12 mouse cellular contexts compared by ENCODE assay signal in genomic region chr9:78016288-78016687, GRCm38 (mm10). TPM values are rescaled to one million over a fixed set of nuclear protein-coding genes. Genes with fewer than 3 reads are reported as not detected.
DNase-seq lines count a peak whose midpoint lies in the region; ATAC-seq lines count a peak whose summit lies in the region.
"Had no signal": no experiment of that assay in that cellular context is flagged by ENCODE, and none has a peak within 500 bp of the region (broad histone marks: within the 10 kb centered on the region; RNA-seq: fewer than 3 reads in every experiment).

No protein-coding gene starts in this region.

- no peak overlapping the region for H3K4me3 ChIP-seq in lung, embryonic 16.5 days (ENCODE audit: low read length)
- no peak overlapping the region for H3K4me3 ChIP-seq in hindbrain, embryonic 13.5 days
- no peak overlapping the region for H3K4me3 ChIP-seq in kidney, embryonic 16.5 days (ENCODE audit: low read length)
- H3K4me3 ChIP-seq: layer of hippocampus, adult 2 months; limb, embryonic 15.5 days had no signal

- H3K4me1 ChIP-seq in lung, embryonic 16.5 days (replicated peaks; ENCODE audit: control insufficient read depth, insufficient read depth, low read length) = peaks cover 3% of the 10 kb centered on the region
- H3K4me1 ChIP-seq in hindbrain, embryonic 13.5 days (replicated peaks) = peaks cover 4% of the 10 kb centered on the region; the same call in 1 of the 2 replicates
- H3K4me1 ChIP-seq in kidney, embryonic 16.5 days (ENCODE audit: insufficient read depth, low read length) = peaks cover 15% of the 10 kb centered on the region
- H3K4me1 ChIP-seq: limb, embryonic 15.5 days had no signal

- H3K36me3 ChIP-seq in lung, embryonic 16.5 days (ENCODE audit: control insufficient read depth, insufficient read depth, low read length) = no peaks in the 10 kb centered on the region
- H3K36me3 ChIP-seq in hindbrain, embryonic 13.5 days = no peaks in the 10 kb centered on the region
- H3K36me3 ChIP-seq in kidney, embryonic 16.5 days (ENCODE audit: insufficient read depth, low read length) = no peaks in the 10 kb centered on the region
- H3K36me3 ChIP-seq: limb, embryonic 15.5 days had no signal

- H3K9me3 ChIP-seq in lung, embryonic 16.5 days (ENCODE audit: control insufficient read depth, low read length) = no peaks in the 10 kb centered on the region
- no peaks in the 10 kb centered on the region for H3K9me3 ChIP-seq in hindbrain, embryonic 13.5 days
- H3K9me3 ChIP-seq in kidney, embryonic 16.5 days (ENCODE audit: low read length) = no peaks in the 10 kb centered on the region
- H3K9me3 ChIP-seq: limb, embryonic 15.5 days had no signal

- no peak overlapping the region for H3K27ac ChIP-seq in lung, embryonic 16.5 days (ENCODE audit: low read length)
- no peak overlapping the region for H3K27ac ChIP-seq in hindbrain, embryonic 13.5 days
- no peak overlapping the region for H3K27ac ChIP-seq in kidney, embryonic 16.5 days (ENCODE audit: low read length)
- H3K27ac ChIP-seq: layer of hippocampus, adult 2 months; limb, embryonic 15.5 days had no signal

- no peaks in the 10 kb centered on the region for H3K27me3 ChIP-seq in lung, embryonic 16.5 days (ENCODE audit: control insufficient read depth, insufficient read depth, low read depth, low read length)
- peaks cover 7% of the 10 kb centered on the region; the same call in 1 of the 2 replicates for H3K27me3 ChIP-seq in hindbrain, embryonic 13.5 days
- H3K27me3 ChIP-seq in kidney, embryonic 16.5 days (ENCODE audit: insufficient read depth, low read length) = no peaks in the 10 kb centered on the region
- H3K27me3 ChIP-seq: limb, embryonic 15.5 days had no signal

- no peak for DNase-seq in lung, adult 18-20 months
- peak; percentile 7 for DNase-seq in retina, embryonic 14.5 days (ENCODE audit: low spot score)
- no peak for DNase-seq in gastrocnemius, postnatal 14 days
- DNase-seq in spleen, postnatal 36 days (ENCODE audit: low spot score in 2 of 2) = no peak
- no peak for DNase-seq in frontal cortex, postnatal 25 days (ENCODE audit: low spot score in 2 of 2)

- 0 out of 2 replicates have a peak overlapping the region, but pooled peaks have one; percentile 17 for H3K9ac ChIP-seq in lung, embryonic 16.5 days (ENCODE audit: low read length)
- no peak overlapping the region for H3K9ac ChIP-seq in hindbrain, embryonic 13.5 days
- no peak overlapping the region for H3K9ac ChIP-seq in kidney, embryonic 16.5 days (replicated peaks; ENCODE audit: low read length)
- H3K9ac ChIP-seq: limb, embryonic 15.5 days had no signal

- peak overlapping the region; percentile 28; the same call in 1 of the 2 replicates for H3K4me2 ChIP-seq in lung, embryonic 16.5 days (ENCODE audit: low read depth, low read length)
- peak overlapping the region; percentile 13; the same call in 1 of the 2 replicates for H3K4me2 ChIP-seq in hindbrain, embryonic 13.5 days
- peak overlapping the region; percentile 11 for H3K4me2 ChIP-seq in kidney, embryonic 16.5 days (replicated peaks; ENCODE audit: low read depth, low read length)
- H3K4me2 ChIP-seq: limb, embryonic 15.5 days had no signal

- ATAC-seq in lung, embryonic 16.5 days (ENCODE audit: low read depth) = no peak
- no peak for ATAC-seq in hindbrain, embryonic 13.5 days (ENCODE audit: low FRiP score)
- no peak for ATAC-seq in kidney, embryonic 16.5 days (ENCODE audit: low FRiP score, low TSS enrichment)
- ATAC-seq: forebrain, embryonic 16.5 days had no signal

- intact Hi-C loops in gastrocnemius, postnatal 14 days (cut with DNase I; ENCODE audit: low total_unique reads) = no loop called here

- 47% methylated on average over 15 of the region's 15 CpGs for WGBS in lung, embryonic 16.5 days
- WGBS in hindbrain, embryonic 13.5 days = 61% methylated on average over 15 of the region's 15 CpGs
- WGBS in kidney, embryonic 16.5 days = 37% methylated on average over 15 of the region's 15 CpGs

RNA-seq across cellular contexts. Expression of gene Gcm1, which starts 35.4 kb away (rescaled TPM):
- 0.39 and 0.41 TPM in 2 replicates for polyA plus RNA-seq in lung, embryonic 16.5 days (2015; fragmentation: Nextera tagmentation; extraction: Ambion mirVana)
- not detected in 2 replicates for polyA plus RNA-seq in hindbrain, embryonic 13.5 days (2015; fragmentation: Nextera tagmentation; extraction: Ambion mirVana)
- 1.1 and 1.2 TPM in 2 replicates for polyA plus RNA-seq in kidney, embryonic 16.5 days (2015; fragmentation: Nextera tagmentation; extraction: Ambion mirVana)
- total RNA-seq in gastrocnemius, postnatal 14 days (2021) = not detected
- total RNA-seq: hematopoietic stem cell, adult 5-6 weeks; layer of hippocampus, adult 2 months had no signal
- polyA plus RNA-seq: forebrain, embryonic 16.5 days; limb, embryonic 15.5 days had no signal
